Mouse (Mus musculus): ENCODE measurements around the gene Mcoln3. TPM values are rescaled to one million over a fixed set of nuclear protein-coding genes. Genes with fewer than 3 reads are reported as not detected.

The Mcoln3 gene
- polyA plus RNA-seq, 1 experiment, result not detected

- no peaks in the 10 kb centered on the region for H3K9me3 ChIP-seq (ENCODE audit: control insufficient read depth, low read length)
- H3K36me3 ChIP-seq (ENCODE audit: control insufficient read depth), result no peaks in the 10 kb centered on the region
- no peak for TF ChIP-seq GATA1 (IDR thresholded peaks at IDR 0.05; ENCODE audit: low read length)
- no peak for TF ChIP-seq TAL1 (IDR thresholded peaks at IDR 0.05; ENCODE audit: low read length)
- peaks cover 7% of the 10 kb centered on the region for H3K27me3 ChIP-seq (ENCODE audit: control insufficient read depth)
- peaks cover 10% of the 10 kb centered on the region for H3K4me1 ChIP-seq (ENCODE audit: control insufficient read depth)
- no peak overlapping the region for H3K4me3 ChIP-seq (replicated peaks)
Measured at GRCm38 (mm10) chr3:146122807-146123463, 5.7 kb downstream of the Mcoln3 start.

- Histone ChIP-seq H3K4me1 (ENCODE audit: control insufficient read depth) (peaks cover 11% of the 10 kb centered on the region), H3K4me3 (replicated peaks) (no peak overlapping the region)
- TF ChIP-seq GATA1 (IDR thresholded peaks at IDR 0.05; ENCODE audit: low read length), result no peak
Measured at GRCm38 (mm10) chr3:146123464-146123825, 6.2 kb downstream of the Mcoln3 start.

GRCm38 (mm10) chr3:146127205-146127604 lies 10.0 kb downstream of the Mcoln3 start:
- TF ChIP-seq TAL1 (IDR thresholded peaks at IDR 0.05; ENCODE audit: low read length), result no peak
- no peak for TF ChIP-seq GATA1 (IDR thresholded peaks at IDR 0.05; ENCODE audit: low read length)
- Histone ChIP-seq H3K4me1 (ENCODE audit: control insufficient read depth) (peaks cover 11% of the 10 kb centered on the region), H3K27me3 (ENCODE audit: control insufficient read depth) (no peaks in the 10 kb centered on the region)

More at GRCm38 (mm10) chr3:146123464-146123825, 6.2 kb downstream of the Mcoln3 start:
- H3K36me3 ChIP-seq (ENCODE audit: control insufficient read depth), result no peaks in the 10 kb centered on the region
- H3K9me3 ChIP-seq (ENCODE audit: control insufficient read depth, low read length), result no peaks in the 10 kb centered on the region
- peaks cover 2% of the 10 kb centered on the region; the same call in 1 of the 2 replicates for H3K27me3 ChIP-seq (ENCODE audit: control insufficient read depth)

GRCm38 (mm10) chr3:146134834-146135233 lies 17.6 kb downstream of the Mcoln3 start:
- TF ChIP-seq TAL1 (IDR thresholded peaks at IDR 0.05; ENCODE audit: low read length) (no peak), GATA1 (IDR thresholded peaks at IDR 0.05; ENCODE audit: low read length) (no peak)

More at GRCm38 (mm10) chr3:146127205-146127604, 10.0 kb downstream of the Mcoln3 start:
- no peaks in the 10 kb centered on the region for H3K9me3 ChIP-seq (ENCODE audit: control insufficient read depth, low read length)
- H3K4me3 ChIP-seq (replicated peaks), result no peak overlapping the region
- no peaks in the 10 kb centered on the region for H3K36me3 ChIP-seq (ENCODE audit: control insufficient read depth)

GRCm38 (mm10) chr3:146135417-146135816 lies 18.2 kb downstream of the Mcoln3 start:
- Histone ChIP-seq H3K9me3 (ENCODE audit: control insufficient read depth, low read length) (no peaks in the 10 kb centered on the region), H3K27me3 (ENCODE audit: control insufficient read depth) (no peaks in the 10 kb centered on the region)

More at GRCm38 (mm10) chr3:146134834-146135233, 17.6 kb downstream of the Mcoln3 start:
- no peaks in the 10 kb centered on the region for H3K4me1 ChIP-seq (ENCODE audit: control insufficient read depth)
- H3K9me3 ChIP-seq (ENCODE audit: control insufficient read depth, low read length), result no peaks in the 10 kb centered on the region
- H3K36me3 ChIP-seq (ENCODE audit: control insufficient read depth), result no peaks in the 10 kb centered on the region
- no peaks in the 10 kb centered on the region for H3K27me3 ChIP-seq (ENCODE audit: control insufficient read depth)
- no peak overlapping the region for H3K4me3 ChIP-seq (replicated peaks)

GRCm38 (mm10) chr3:146136422-146136821 lies 19.2 kb downstream of the Mcoln3 start:
- no peaks in the 10 kb centered on the region for H3K9me3 ChIP-seq (ENCODE audit: control insufficient read depth, low read length)
- TF ChIP-seq TAL1 (IDR thresholded peaks at IDR 0.05; ENCODE audit: low read length) (no peak), GATA1 (IDR thresholded peaks at IDR 0.05; ENCODE audit: low read length) (no peak)
- H3K4me3 ChIP-seq (replicated peaks), result no peak overlapping the region
- H3K4me1 ChIP-seq (ENCODE audit: control insufficient read depth), result no peaks in the 10 kb centered on the region
- no peaks in the 10 kb centered on the region for H3K36me3 ChIP-seq (ENCODE audit: control insufficient read depth)
- H3K27me3 ChIP-seq (ENCODE audit: control insufficient read depth), result no peaks in the 10 kb centered on the region

More at GRCm38 (mm10) chr3:146135417-146135816, 18.2 kb downstream of the Mcoln3 start:
- H3K4me3 ChIP-seq (replicated peaks), result no peak overlapping the region
- TF ChIP-seq TAL1 (IDR thresholded peaks at IDR 0.05; ENCODE audit: low read length) (no peak), GATA1 (IDR thresholded peaks at IDR 0.05; ENCODE audit: low read length) (no peak)
- no peaks in the 10 kb centered on the region for H3K4me1 ChIP-seq (ENCODE audit: control insufficient read depth)
- no peaks in the 10 kb centered on the region for H3K36me3 ChIP-seq (ENCODE audit: control insufficient read depth)

- Histone ChIP-seq H3K4me3 (replicated peaks) (no peak overlapping the region), H3K27me3 (ENCODE audit: control insufficient read depth) (no peaks in the 10 kb centered on the region), H3K9me3 (ENCODE audit: control insufficient read depth, low read length) (no peaks in the 10 kb centered on the region), H3K36me3 (ENCODE audit: control insufficient read depth) (no peaks in the 10 kb centered on the region), H3K4me1 (ENCODE audit: control insufficient read depth) (no peaks in the 10 kb centered on the region)
- TF ChIP-seq GATA1 (IDR thresholded peaks at IDR 0.05; ENCODE audit: low read length), result no peak
- no peak for TF ChIP-seq TAL1 (IDR thresholded peaks at IDR 0.05; ENCODE audit: low read length)
Measured at GRCm38 (mm10) chr3:146140276-146140675, 23.0 kb downstream of the Mcoln3 start.

- H3K4me3 ChIP-seq (replicated peaks), result no peak overlapping the region
- H3K27me3 ChIP-seq (ENCODE audit: control insufficient read depth), result no peaks in the 10 kb centered on the region
- H3K36me3 ChIP-seq (ENCODE audit: control insufficient read depth), result no peaks in the 10 kb centered on the region
- peaks cover 2% of the 10 kb centered on the region for H3K4me1 ChIP-seq (ENCODE audit: control insufficient read depth)
- no peaks in the 10 kb centered on the region for H3K9me3 ChIP-seq (ENCODE audit: control insufficient read depth, low read length)
- TF ChIP-seq GATA1 (IDR thresholded peaks at IDR 0.05; ENCODE audit: low read length), result no peak
Measured at GRCm38 (mm10) chr3:146142523-146142922, 25.3 kb downstream of the Mcoln3 start.

GRCm38 (mm10) chr3:146145501-146145900 lies 28.3 kb downstream of the Mcoln3 start:
- Histone ChIP-seq H3K36me3 (ENCODE audit: control insufficient read depth) (no peaks in the 10 kb centered on the region), H3K4me3 (replicated peaks) (no peak overlapping the region), H3K27me3 (ENCODE audit: control insufficient read depth) (peaks cover 14% of the 10 kb centered on the region), H3K4me1 (ENCODE audit: control insufficient read depth) (peaks cover 7% of the 10 kb centered on the region), H3K9me3 (ENCODE audit: control insufficient read depth, low read length) (no peaks in the 10 kb centered on the region)
- TF ChIP-seq GATA1 (IDR thresholded peaks at IDR 0.05; ENCODE audit: low read length) (no peak), TAL1 (IDR thresholded peaks at IDR 0.05; ENCODE audit: low read length) (no peak)

- Histone ChIP-seq H3K9me3 (ENCODE audit: control insufficient read depth, low read length) (no peaks in the 10 kb centered on the region), H3K27me3 (ENCODE audit: control insufficient read depth) (peaks cover 18% of the 10 kb centered on the region), H3K4me1 (ENCODE audit: control insufficient read depth) (peaks cover 7% of the 10 kb centered on the region), H3K4me3 (replicated peaks) (no peak overlapping the region), H3K36me3 (ENCODE audit: control insufficient read depth) (no peaks in the 10 kb centered on the region)
- TF ChIP-seq TAL1 (IDR thresholded peaks at IDR 0.05; ENCODE audit: low read length), result no peak
- no peak for TF ChIP-seq GATA1 (IDR thresholded peaks at IDR 0.05; ENCODE audit: low read length)
Measured at GRCm38 (mm10) chr3:146146131-146146530, 28.9 kb downstream of the Mcoln3 start.
